Mouse (Mus musculus) left cerebral cortex, adult 11 months (tissue): ENCODE measurements around the gene A130010J15Rik.

Experiments used
- DNase-seq: peaks from one replicate; pipeline ENCODE4 v3.0.0; 2022; ENCODE audit warnings: low spot score

A130010J15Rik gene

DNA sequence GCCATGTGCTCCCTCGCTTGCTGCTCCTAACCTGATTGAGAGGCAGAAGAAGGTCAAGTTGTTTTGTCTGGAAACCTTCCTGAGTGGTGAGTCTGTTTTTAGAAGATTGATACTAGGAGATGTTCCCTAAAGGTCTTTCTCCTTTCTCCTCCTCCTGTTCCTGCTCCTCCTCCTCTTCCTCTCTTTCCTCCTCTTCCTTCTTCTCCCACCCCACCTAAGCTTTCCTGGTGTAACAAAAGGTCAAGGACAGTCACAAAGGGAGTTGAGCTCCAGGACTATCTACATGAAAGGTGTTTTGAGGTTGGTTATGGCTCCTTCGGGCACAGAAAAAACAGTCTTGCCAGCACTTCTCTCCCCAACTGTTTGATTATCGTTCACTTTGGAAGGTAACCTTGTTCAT lies at the start of gene A130010J15Rik:
TSS of gene A130010J15Rik (plus strand) at position 301 of the 400 bp plus-strand sequence.
- no peak for DNase-seq

DNA sequence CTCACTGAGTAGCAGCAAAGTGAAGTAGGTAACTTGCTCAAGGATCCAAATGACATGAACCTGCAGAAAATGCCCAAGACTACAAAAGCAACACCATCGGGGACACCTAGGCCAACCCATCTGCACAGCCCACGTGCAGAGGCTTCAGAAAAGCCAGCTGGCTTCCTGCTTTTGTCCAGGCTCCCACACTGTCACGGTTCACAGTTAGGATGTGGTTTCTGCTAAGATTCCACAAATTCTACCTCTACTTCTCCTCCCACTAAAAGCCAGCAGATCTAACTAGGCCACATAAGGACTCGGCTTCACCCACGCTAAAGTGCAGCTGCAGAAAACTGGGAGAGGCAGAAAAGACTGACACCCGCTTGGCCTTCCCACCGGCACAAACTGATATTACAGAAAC lies 45.1 kb upstream of the A130010J15Rik start:
- DNase-seq: peak; percentile 61

DNA sequence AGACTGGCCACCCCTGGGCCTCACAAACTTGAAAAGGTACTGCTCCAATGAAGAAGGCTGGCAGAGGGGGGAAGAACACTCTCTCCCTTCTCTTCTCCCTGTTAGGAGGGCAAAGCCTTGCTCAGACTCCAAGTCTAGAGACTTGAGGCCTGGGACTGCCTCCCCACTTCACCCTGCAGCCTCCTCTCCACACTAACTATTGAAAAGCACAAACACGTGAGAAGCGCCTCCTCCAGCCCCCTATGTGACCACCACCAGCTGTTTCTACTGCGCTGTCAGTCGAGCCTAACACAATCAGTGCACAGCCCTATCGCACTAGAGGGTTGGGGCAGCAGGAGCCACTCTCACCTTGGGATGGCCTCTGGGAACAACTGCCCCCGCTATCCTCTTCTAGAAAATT lies 44.6 kb upstream of the A130010J15Rik start:
- DNase-seq: no peak

DNA sequence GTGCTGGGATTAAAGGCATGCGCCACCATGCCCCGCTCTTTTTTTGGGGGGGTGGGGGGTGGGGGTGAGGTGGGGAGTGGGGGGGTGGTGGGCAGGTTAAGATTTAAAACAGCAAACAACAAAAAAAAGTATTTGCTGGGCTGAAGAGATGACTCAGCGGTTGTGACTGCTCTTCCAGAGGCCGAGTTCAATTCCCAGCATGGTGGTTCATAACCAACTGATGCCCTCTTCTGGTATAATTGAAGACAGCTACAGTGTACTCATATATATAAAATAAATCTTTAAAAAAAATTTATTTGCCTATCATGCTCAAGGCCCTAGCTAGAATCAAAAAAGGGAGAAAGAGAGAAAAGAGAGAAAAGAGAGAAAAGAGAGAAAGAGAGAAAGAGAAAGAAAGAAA lies 42.0 kb upstream of the A130010J15Rik start:
- DNase-seq: no peak

DNA sequence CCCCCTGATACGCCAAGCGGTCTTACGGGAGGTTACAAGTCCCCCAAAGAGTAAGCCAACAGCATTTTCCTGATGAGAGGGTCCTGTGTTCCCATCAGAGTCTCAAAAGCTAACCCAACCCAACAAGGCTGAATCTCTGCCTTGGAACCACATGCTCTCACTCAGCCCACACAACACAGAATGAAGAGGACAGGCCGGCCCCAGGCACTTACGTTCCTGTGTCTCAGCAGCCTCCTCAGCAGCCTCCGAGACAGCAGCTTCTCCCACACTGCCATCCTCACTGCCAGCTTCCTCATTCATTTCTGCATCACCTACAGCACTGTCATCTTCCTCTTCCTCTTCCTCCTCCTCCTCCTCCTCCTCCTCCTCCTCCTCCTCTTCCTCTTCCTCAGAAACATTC lies 39.8 kb upstream of the A130010J15Rik start:
- DNase-seq: no peak

DNA sequence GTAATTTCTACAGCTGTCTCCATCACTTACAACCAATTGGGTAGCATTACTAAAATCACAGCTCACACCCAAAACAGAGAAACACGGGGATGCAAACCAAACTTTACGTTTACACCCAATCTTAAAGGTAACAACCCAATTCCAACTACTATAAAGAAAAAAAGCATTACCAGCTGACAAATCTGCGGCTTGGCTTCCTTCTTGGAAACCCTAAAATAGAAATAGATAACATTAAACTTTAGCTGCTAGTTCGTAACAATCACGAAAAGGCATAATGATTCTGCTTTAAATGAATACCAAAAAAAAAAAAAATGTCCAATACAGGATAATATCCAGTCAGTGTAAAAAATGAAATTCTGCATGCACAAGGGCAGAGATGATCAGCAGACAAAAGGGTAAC lies 38.5 kb upstream of the A130010J15Rik start:
- DNase-seq: no peak

DNA sequence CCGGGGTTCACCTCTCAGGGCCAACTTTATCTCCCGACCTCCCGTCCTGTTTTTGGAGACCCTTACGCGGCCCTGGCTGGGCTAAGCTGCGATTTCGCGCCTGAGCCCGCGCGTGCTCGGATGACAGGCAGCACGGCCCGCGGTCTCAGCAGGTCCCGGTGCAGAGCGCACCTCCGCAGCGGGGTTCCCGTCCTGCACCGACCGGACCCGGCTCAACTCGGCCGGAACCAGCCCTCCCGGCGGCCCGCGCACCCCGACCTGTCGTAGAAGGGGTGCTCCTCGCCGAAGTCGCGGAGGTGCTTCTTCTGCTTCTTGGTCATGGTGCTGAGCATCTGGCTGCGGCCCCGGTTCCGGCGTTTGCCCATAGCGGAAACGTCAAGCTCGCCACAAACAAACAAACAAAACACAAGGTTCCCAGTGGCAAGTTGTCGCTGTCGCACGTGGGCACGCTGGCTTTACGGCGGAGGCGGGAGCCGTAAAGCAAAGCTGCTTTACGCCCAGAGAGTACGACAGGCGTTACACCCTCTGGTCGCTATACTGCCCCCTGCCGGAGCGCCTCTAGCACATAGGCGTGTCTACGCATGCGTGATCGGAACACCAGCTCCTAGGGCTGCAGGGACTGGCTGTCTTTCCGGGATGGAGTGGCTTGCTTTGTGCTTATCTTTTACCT lies 37.9 kb upstream of the A130010J15Rik start, which contains the start of gene Diexf:
TSS of gene Diexf (minus strand) at position 487 of the 670 bp plus-strand sequence.
- peak; percentile 89 for DNase-seq

DNA sequence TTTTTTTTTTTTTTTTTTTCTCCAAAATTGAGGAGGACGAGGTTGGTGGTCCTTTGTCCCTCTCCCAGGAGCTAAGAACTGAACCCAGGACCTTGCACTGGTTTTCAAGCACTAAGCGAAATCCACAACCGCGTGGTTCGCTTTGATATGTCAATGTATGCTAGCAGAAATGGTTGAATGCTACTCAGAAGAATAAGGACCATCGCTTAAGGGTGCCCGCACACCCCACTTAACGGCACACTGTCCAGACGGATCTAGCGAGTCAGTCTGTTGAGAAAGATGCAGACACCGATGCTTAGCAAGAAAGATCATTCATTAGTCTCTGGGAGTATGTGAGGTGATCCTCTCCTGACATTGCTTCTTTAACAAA lies 37.4 kb upstream of the A130010J15Rik start:
- DNase-seq: no peak

DNA sequence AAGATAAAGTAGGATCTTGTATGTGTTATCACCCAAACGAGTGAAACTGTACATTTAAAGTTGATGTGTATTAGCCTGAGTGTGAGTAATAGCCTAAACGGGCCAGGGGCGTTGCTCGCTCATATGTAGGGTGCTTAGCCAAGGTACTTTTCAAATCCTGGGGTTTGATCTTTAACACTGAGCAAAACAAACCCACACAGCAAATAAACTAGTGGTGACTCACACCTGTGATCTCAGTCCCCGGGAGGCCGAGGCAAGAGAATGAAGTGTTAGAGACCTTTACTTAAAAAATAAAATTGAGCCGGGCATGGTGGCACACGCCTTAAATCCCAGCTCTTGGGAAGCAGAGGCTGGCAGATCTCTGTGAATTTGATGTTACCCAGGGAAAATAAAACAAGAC lies 37.0 kb upstream of the A130010J15Rik start:
- DNase-seq: no peak

DNA sequence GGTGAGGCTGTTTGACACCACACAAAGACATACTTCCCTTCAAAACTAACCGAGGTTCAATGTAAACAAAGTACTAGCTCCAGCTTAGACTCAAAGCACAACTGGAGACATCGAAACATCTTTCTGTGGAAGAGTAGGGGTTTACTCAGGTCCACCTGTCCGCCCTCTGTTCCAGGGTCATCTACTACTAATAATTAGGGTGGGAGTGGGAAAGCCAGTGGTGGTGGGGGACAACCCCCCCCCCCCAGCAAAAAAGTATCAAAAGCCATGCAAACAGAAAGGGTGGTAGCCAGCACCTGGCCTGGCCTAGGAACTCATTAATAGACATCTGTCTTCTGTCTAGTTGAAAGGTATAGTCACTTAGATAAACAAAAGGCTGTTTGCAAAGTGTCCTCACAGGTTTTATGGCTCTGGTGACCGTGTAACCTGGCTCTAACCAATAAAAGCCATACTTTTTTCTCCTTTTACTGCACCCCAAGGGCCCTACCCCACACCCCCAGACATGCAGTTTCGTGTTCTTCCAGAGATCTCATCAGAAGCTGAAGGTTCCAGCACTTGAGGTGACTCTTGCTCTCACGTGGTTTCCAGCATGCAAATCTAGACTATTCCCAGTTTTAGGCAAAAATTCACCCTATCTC lies 36.4 kb upstream of the A130010J15Rik start:
- no peak for DNase-seq

DNA sequence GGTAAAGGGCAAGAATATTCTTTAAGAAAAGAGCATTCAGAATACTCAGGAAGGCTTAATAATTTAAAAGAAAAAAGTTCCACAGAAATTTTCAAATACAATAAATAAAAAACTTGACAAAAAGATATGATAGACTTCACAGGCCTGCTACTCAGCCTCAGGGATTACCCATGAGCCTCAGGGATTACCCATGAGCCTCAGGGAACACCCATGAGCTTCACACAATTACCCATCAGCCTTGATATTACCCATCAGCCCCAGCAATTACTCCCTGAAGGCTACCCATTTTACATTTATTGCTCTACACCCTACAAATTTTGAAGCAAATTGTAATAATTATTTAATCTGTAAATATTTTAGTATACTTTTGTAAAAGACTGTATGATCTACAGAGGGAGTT lies 35.5 kb upstream of the A130010J15Rik start:
- DNase-seq: no peak

DNA sequence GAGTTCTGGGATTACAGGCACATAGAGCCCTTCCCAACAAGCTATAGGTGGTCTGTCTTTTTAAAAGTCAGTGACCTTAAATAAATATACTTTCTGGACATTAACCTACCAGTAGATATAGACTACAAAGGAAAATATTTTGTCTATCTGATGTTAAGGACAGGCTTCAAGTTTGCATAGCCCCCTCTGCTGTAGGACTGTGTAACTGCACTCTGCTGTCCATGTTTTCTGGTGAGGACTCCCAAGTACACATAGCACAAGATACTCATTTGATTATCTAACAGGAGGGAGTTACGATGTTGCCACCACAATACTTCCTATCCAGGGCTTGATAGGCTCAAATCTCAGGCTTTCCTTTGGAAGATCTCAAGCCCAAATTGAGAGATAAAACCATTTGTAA lies 34.1 kb upstream of the A130010J15Rik start:
- no peak for DNase-seq

DNA sequence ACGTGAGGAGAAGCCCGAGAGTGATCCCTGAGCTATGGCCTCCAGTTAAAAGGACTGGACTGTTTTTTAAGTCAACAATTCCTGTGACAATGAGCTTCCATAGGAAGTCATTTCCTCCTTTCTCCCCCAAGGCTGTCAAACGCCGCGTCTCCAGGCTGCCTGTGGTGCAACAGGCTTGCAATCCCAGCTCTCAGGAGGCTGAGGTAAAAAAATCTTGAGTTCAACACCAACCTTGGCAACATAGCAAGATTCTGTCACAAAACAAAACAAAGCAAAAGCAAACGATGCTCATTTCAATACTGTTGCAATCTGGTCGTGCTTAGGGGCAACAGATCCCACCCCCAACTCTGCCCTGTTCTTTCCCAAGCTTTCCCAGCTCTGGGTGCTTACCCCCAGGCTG lies 29.8 kb upstream of the A130010J15Rik start:
- DNase-seq: no peak

DNA sequence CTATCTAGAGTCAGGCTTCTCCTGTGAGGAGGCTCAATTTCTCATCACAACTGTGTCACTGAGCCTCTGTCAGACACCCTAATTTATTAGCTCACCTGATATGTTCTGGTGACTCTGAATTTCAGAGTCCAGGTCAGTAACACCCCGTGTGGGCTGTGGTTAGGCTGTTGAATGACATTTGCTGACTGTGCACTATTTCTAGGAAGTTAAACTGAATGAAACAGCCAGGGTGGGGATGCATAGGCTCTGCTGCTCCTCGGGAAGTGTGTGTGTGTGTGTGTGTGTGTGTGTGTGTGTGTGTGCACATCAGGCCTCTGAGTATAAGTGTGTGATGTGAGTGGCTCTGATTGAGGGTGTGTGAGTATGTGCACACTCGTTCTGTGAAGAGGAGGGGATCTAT lies 29.2 kb upstream of the A130010J15Rik start:
- no peak for DNase-seq

DNA sequence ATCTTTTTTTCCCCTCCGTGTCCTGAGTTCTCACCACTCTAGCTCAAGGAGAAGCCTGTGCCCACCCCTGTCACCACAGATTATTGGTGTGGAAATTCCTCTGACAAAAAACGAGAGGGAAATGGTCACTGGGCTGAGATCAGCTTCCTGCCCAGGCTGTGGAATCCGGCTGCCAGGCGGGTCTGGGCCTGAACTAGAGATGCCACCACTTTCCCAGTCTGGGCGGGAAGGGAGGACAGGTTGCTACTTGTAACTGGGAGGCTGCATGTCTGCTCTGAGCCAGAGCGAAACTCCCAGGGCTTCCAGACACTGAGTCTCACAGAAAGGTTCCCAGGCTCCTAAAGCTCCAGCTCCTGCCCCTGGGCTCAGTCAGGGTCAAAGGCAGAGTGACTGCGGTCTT lies 26.7 kb upstream of the A130010J15Rik start:
- no peak for DNase-seq

DNA sequence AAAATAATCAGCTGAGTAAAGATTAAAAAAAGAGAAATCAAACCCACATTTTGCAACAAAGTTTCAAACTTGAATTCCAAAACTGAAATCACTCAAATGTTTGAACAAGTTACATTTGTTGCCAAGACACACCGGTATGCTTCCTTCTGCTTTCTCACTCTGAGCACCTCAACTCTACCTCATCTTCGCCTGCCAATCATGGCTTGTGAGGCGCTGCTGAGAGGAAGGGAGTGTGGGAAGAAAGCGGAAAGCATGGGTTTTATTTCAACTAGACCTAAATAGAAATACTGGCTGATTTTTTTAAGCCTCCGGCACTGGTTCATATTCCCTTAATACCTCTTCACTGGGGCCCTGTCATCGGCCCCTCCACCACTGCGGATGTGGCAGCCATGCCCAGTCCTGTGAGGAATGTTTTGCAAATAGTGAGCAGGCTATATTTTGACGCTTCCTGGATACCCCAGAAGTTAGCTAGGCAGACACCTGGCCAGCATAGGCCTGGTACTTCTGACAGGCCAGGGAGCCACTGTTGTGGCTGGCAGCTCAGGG lies 25.3 kb upstream of the A130010J15Rik start:
- no peak for DNase-seq

DNA sequence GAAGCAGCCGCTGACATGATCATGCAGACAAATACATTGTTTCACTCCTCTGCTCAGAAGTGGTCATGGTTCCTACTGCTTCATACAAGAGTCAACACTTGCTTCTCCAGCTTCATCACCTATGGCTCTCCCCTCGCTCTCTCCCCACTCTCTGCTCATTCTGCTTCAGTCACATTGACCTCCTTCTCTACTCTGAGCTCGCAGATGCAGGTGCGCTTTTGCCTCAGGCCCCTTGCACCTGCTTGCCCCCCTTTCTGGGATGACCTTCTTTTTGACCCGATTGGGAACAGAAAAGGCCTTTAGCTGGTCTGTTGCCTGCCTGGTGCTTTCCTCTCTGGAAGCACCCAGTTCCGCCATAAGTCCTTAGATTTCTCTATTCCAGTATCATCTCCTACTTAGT lies 23.3 kb upstream of the A130010J15Rik start:
- no peak for DNase-seq

DNA sequence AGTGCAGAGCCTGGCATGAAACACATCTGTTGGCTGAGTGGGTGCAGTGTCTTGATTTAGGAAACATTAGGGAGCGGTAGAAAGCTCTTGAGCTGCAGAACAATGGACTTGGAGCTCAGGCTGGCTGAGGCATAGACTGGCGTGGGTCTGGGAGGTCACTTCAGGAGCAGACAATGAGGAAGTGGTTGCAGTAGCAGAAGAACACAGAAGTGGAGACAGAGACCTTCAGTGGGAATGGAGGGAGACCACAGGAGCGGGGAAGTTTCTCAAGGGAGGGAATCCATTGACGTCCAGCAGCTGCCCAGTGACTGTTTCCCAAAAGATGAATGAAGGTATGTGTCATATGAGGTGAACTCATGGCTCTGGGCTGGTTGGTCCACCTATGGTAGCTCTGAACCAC lies 22.7 kb upstream of the A130010J15Rik start:
- no peak for DNase-seq

DNA sequence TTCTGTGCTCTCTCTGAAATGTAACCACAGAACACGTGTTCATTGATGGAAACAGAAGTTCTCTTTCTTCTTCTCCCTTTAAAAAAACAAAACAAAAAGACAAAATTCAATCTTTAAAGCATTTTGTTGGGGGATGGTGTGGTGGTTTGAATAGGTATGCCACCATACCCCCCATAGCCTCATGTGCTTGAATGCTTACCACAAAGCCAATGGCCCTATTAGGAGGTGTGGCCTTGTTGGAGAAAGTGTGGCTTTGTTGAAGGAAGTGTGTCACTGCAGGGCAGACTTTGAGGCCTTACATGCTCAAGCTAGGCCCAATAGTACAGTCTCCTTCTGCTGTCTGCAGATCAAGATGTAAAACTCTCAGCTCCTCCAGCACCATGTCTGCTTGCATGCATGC lies 21.4 kb upstream of the A130010J15Rik start:
- no peak for DNase-seq

DNA sequence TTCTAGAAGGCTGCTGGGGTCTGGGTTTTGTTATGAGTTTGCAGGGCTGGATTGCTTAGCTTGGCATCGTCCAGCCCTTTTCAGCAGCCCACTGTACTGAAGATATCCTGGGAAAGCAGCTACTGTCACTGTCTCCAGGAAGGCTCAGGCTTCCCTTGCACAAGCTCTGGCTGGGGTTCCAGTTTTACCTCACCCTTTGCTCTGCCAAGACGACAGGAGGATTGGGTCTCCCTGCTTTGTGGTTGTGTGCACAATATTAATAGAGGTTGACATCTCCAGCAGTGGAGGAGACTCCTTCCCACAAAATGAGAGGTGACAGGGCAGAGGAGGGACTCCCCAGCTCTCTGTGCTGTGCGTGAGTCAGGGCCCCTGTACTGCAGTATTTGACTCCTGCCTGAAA lies 18.6 kb upstream of the A130010J15Rik start:
- DNase-seq: no peak

DNA sequence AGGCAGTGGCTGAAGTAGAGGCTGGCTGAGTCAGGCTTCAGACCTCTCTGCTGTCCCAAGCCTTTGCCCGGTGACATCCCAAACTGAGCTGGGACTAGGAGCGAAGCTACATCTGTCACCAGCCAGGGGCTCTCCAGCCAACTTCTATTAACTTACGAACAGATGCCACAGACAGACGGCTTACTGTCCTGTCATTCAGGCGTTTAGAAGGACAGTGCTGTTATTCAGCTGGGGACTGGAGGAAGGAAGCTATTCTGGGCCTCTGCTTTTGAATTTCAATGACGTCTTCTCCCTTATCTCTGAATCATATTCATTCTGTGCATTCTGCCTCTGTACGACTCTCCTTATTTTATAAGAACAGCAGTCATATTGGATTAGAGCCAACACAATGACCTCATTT lies 16.7 kb upstream of the A130010J15Rik start:
- DNase-seq: no peak

DNA sequence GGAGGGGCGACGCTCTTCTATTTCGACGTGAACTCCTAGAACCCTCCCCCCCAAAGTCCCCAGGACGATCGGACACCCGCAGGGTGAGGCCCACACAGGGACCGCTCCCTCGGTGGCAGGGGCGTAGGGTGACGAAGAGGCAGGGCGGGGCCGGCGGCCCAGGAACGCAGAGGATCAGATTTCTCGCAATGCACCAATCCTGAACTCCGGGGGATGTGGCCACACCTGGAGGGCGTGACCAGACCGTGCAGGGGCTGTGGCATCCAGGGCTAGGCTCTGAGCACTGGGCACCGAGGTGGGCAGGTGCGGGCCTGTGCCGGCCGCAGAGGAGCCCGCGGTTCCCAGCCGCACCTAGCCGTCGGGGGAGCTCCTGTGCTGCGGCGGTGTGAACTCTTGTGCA lies 15.0 kb upstream of the A130010J15Rik start, which contains the start of gene Irf6:
TSS of gene Irf6 (plus strand) at position 240 of the 400 bp plus-strand sequence.
- DNase-seq: no peak

DNA sequence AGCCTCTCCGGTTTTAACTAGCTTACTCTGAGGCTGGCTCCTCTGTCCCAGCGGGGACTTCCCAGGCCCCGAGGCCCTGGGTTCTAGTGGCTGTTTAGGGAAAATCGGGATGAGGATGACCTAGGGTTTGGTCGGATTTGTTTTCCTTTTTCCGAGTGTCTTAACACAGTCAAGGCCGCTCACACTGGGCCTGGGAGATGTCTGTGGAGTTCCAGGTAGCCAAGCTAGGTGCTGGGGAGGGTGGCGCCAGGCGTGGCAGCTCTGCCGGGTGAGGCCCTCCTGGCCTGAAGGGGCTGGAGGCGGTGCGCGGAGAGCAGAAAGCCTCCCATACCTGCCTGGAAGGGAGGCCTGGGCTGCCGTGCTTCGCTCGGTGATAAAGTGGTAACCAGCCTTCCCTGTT lies 14.3 kb upstream of the A130010J15Rik start:
- no peak for DNase-seq
